Mouse (Mus musculus) spleen, adult 18-20 months (tissue): ENCODE measurements around the gene Wnt5b.

Source experiments
- DNase-seq, 2 experiments: peaks; one replicate each; pipeline ENCODE4 v3.0.0; 2022; ENCODE audit warnings: mixed read lengths in 2 of 2

Wnt5b gene

DNA sequence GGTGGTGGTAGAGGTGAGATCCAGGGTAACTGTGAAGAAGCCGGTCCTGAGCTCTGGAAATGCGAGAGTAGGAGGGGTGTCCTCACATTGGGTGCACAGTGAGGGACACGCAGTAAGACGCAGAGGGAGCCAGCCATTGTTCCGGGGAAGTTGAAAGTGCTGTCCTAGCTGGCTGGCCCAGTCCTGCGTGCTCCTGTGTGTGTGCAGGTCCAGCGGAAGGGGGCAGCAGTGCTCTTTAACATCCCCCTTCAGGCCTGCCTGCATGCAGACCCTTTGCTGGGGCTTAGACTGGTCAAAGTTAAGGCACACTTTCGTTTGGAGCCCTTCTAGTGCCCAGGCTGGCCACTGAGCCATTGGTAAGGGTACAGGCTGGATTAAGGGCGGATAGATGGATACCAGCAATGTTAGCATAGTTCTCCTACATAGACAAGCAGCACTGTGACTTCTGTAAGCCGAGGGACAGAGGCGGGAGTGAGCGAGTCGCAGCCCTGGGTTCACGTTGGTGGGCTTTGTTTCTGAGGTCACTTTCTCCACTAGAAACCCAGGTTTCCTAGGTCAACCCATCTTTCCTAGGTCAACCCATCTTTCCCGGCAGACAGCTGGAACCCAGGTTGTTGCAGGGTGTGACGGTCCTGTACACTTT is 61.1 kb downstream of the Wnt5b start:
- peak in 1 of 2 experiments; percentile 13 for DNase-seq

DNA sequence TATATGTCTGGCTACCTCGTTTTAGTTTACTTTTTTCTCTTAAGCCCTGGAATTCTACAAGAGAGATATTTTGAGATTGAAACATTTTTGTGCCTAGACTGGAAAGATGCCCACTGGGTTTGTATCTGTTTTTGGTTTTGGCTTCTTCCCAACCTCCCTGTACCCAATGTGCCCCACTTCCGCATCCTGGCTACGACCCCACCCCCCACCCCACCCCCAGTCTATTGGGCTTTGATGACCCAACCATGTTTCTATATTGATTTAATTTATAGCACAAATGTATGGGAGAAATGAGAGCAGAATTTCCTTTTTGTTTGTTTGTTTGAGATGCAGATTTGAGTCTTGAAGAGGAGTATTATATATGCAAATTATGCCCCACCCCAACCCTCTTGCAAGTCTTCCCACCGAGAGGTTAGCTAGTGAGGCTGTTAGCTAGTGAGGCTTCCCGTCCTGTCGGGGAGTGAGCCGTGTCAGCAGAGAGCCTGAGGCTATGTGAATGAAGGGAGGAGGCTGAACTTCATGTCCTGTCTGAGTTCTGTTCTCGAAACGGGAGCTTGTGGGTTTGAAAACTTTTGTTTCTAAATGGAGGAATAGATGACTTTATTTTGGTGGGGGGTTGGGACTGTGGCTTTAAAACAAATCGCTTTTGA is 62.3 kb downstream of the Wnt5b start:
- peak; percentile 16 to 33 for DNase-seq

DNA sequence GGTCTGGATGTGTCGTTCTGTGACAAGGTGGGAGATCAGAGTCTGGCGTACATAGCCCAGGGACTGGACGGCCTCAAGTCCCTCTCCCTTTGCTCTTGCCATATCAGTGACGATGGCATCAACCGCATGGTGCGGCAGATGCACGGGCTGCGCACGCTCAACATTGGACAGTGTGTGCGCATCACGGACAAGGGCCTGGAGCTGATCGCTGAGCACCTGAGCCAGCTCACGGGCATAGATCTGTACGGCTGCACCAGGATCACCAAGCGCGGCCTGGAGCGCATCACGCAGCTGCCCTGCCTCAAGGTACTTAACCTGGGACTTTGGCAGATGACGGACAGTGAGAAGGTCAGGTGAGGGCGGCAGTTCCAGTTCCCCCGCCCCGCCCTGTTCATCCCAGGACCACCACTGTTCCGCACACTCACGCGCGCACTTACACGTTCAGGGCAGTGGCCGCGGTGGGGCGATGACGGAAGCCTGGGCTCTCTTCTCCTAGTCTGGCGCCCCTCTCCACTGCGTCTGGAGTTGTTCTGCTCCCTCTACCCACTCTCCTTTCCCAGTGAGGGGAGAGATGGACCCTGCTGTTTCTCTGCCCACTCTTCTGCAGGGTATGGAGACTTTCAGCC is 63.3 kb downstream of the Wnt5b start:
- DNase-seq, result peak; percentile 20 to 30

DNA sequence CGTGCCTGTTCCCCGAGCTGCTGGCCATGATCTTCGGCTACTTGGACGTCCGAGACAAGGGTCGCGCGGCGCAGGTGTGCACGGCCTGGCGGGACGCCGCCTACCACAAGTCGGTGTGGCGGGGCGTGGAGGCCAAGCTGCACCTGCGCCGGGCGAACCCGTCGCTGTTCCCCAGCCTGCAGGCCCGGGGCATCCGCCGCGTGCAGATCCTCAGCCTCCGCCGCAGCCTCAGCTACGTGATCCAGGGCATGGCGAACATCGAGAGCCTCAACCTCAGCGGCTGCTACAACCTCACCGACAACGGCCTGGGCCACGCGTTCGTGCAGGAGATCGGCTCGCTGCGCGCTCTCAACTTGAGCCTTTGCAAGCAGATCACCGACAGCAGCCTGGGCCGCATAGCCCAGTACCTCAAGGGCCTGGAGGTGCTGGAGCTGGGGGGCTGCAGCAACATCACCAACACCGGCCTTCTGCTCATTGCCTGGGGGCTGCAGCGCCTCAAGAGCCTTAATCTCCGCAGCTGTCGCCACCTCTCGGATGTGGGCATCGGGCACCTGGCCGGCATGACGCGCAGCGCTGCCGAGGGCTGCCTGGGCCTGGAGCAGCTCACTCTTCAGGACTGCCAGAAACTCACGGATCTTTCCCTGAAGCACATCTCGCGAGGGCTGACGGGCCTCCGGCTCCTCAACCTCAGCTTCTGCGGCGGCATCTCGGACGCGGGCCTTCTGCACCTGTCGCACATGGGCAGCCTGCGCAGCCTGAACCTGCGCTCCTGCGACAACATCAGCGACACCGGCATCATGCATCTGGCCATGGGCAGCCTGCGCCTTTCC is 64.1 kb downstream of the Wnt5b start:
- peak; percentile 66 to 70 for DNase-seq

DNA sequence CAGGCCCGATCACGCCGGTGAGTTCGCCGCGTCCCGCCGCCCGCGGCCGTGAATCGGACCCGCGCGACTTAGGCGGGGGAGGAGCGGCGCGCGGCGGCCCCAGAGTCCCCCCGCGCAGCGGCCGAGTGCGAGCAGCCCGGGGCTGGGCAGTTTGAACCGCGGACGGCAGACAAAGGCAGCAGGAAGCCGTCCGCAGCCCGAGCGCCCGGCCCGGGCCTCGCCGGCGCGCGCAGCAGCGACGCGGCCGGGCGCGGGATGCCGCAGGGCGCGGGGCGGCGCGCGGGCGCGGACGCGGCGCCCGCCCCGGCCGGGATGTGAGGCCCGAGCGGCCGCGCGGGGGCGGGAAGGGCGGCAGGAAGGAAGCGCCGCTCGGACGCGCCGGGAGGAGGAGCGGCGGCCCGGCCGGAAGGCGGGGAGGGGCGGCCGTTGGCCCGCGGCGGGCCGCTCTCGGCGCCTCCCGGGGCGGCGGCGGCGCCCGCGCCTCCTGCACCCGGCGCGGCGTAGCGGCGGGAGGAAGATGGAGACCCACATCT is 64.7 kb downstream of the Wnt5b start, which contains the start of gene Fbxl14:
TSS of gene Fbxl14 (plus strand) at position 326 of the 533 bp plus-strand sequence.
- DNase-seq, result peak in 1 of 2 experiments; percentile 65

DNA sequence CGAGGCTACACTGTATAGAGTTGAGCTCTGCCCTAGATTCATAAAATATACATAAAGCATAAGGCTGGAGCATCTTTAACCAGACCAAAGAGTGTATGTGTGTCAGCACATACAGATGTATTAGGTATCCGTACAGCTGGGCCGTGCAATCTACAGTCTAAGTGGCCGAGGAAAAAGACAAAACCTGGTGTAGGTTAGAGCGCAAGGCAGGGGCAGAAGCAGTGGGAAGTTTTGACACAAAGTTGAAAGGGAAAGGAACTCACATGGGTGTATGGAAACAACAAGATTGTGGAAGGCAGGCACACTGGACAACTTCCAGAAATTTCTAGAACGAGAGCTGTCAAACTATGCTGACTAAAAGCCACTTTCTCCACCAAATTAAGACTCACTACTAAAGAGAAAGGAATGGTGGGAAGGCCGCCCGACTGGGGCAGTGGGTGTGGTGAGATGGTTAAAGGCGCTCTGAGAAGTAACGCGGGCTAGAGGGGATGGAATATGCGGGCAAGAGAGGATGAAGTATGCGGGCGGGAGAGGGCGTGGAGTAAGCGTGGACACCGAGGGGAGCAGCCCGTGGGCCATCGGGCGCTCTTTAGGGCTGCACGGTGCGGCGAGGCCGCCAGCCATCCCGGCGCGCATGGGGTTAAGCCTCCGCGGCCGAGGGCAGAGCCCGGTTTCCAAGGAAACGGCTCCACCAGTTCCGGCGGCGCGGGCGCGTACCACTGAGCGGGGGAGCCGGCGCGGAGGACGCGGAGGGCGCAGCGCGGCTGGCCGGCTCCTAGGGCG is 65.4 kb downstream of the Wnt5b start:
- DNase-seq, result peak; percentile 74 to 81

DNA sequence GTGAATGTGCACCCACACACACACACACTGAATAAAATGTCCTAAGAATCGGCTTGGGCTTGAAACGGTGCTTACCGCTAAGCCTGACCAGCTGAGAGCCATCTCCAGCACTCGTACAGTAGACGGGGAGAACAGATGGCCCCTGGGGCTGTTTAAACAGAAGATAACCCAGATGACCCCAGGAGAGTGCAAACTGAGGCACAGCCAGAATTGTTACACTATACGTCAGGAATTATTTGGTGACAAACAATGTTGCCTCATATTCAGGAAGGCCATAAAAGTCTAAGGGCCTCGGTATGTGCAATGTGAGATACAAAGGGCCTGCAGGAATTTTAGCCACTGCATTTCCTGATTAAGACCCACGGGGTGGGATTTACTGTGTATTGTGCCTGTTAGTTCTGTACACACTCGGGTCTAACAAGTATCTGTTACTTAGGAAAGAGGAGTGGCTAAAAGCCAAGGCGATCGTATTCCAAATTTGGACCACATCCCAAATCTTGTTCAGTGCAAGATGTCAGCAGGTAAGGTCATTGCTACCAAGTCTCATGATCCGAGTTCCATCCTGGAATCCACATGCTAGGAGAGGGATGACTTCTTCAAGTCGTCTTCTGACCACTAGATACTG is 66.3 kb downstream of the Wnt5b start:
- DNase-seq, result no peak

DNA sequence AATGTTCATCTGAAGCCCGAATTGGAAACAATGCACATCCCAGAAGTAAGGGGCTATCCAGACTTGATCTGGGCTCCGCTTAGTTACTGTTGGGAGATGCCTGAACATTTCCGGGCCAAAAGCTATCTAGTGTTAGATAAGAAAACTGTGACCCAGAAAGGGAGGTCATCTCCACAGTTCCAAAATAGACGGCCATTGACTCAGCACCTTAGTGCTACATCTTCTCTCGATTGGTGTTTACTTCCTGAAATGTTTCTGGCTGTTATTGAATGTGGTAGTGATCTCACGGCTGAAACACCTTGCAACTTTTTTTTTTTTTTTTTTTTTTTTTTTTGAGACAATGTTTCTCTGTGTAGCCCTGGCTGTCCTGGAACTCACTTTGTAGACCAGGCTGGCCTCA is 68.2 kb downstream of the Wnt5b start:
- no peak for DNase-seq

DNA sequence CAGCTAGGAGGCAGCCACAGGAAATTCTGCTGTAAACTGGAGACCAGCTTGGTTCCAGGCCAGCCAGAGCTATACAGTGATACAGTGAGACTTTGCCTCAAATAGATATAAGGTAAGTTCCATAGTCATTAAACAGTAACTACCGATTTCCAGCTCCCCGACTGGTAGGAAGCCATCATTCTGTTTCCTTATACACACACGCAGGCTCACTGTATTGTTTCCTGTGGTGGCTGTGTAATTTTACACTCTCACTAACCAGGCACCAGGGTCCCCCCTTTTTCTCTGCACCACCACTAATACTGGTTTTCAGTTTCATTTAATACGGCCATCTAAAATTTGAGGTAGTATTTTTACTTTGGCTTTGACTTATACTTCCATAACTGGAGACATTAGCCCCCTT is 70.2 kb downstream of the Wnt5b start:
- DNase-seq, result no peak

DNA sequence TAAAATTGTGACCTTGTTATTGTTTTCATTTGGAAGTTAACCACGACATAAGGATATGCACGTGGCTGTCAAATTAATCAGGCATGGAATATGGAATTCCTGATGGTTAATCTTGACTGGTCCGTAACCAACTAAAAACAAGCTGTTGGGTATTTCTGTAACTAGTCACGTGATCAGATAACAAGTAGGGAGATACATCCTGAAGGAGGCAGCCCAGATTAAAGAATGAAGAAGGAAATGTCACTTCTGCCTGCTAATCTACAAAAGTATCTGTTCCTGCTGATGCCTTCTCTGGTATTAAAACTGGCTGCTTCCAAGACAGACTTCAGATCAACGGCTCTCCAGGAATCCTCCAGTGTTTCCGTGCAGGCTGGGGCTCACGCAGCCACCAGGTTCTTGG is 70.7 kb downstream of the Wnt5b start:
- no peak for DNase-seq

DNA sequence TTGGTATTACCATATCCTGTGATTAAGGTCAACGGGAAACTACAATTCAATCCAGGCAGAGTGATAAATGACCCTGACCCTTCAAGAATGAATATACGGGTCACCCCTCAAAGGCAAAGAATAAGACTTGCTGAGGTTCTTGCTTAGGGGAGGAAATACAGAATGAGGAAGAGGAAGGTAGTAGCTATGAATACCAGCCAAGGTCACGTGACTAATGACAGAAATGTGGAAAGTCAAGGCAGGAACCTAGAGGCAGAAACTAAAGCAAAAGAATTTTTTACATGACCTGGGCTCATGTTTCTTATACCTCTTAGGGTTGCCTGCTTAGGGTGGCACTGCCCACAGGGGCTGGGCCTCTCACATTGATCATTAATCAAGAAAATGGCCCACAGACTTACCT is 71.4 kb downstream of the Wnt5b start:
- DNase-seq, result no peak

DNA sequence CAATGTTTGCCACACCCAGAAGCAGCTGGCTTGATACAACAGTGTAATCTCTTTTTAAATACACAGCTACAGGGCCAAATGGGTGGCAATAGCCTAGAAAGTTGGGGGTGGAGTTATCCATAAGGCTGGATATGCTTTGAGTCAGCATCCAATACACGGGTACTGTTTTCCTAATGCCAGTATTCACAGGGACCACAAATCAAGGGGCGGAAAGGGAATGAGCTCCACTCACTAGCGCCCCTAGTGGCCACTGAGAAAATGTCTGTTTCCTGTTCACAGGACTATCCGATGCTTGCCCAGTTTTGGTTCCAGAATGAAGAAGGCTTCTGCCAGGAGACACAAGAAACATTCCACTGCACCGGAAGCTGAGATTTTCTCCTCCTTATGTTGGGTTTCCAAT is 72.0 kb downstream of the Wnt5b start:
- DNase-seq, result peak in 1 of 2 experiments; percentile 62

DNA sequence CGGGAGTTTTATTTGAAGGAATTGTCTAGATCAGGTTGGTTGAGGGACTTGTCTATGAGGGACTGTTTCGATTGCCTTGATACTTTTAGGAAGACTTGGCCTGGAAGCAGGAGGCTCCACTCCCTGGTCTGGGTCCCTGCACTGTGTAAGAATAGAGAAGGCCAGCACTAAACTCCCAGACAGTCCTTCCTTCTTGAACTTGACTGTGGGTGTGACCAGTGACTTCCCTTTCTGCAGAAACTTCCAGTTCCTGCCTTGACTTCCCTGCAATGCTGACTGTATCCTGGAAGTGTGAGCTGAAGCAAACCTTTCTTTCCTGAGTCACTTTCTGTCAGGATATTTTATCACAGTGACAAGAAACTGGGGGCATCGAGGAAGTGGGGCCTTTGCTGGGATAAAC is 73.4 kb downstream of the Wnt5b start:
- no peak for DNase-seq

DNA sequence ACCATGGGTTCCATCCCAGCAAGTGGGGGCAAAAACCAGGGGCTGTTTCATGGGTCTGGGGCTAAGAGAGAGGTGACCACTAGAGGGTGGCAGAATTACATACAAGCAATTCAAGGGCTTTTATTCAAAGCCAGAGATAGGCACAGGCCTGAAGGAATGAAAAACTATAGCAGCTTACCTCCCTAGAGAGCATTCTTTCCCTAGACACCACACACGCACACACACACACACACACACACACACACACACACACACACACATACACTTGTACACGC is 76.4 kb downstream of the Wnt5b start:
- no peak for DNase-seq

DNA sequence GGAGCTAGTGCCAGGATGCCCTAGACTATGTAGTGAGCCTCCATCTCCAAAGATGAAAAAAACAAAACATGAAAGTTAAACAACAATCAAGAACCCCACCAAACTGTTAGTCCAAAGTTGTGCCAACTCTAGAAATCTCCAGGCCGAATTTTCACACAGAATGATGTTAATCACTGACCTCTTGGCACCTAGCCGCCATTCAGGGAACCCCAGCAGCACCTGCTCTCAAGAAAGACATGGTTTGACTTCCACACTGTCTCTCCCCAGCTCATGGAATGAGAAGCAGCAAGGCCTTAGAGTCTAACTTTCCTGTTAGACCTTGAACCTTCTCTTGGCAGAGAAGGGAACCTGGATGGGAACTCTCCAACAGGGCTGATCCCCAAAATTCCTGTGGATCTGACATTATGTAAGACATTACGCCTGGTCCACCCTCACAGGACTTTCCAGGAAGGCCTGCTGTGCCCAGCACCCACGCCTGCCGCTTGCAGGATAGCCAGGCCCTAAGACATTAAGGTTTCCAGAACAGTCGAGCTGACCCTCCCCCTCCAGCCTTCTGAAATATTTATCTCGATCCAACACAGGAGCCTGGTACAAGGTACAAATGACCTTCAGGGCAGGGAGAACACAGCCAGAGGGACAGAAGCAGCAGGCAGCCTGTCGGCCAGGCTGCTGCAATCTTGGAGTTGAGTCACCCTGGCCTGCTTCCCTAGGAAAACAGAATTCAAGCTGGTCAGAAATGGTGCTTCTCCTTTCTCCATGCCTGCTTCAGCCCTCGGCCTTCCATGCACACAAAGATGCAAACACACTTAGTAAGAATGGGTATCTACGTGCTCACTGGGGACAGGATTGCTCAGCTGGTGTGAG is 77.0 kb downstream of the Wnt5b start:
- DNase-seq, result no peak

DNA sequence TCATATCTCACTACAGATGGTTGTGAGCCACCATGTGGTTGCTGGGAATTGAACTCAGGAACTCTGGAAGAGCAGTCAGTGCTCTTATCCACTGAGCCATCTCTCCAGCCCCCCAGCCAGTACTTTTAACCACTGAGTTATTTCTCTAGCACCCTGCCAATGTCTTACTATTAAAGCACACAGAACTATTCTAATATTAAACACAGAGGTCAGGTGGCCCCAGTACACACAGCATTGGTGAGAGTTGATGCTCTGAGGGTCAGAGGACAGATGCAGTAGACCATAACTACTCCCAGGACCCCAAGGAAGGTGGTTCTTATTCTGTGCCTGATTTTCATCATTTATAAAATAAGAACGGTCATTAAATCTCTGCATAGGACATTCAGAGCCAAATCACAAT is 78.0 kb downstream of the Wnt5b start:
- no peak for DNase-seq

DNA sequence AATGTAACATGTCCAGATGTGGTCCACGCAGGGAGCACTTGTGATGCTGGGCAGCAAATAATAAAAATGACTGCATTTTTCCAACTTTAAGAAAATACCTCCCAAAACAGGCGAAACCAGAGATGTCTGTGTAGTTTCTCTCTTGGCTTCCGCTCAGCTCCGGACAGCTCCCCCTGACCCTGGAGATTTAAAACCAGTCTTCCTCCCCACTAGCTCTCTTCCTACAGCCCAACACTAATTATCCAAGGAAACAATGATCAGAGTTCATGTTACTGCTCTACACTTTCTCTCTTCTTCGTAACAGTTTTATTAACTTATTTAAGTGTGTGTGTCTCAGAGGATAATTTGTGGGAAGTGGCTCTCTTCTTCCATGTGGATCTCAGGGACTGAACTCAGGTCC is 83.8 kb downstream of the Wnt5b start:
- no peak for DNase-seq

DNA sequence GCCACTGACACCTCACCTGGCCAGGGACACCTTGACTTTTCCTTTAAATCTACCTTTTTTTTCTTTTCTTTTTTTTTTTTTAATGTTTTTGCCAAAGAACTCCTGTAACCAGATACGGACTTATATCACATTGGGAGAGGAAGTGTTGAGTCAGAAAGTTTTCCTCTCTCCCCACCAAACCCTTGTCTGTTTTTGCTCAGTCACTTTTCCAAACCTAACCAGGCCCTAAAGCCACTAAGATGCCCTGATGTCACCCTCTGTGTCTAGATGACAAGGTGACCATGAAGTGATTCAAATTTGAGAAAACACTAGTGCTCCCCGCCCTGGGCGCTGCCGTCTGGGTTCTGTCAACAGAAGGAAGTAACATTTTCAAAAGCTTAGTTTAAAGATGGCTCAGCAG is 85.1 kb downstream of the Wnt5b start:
- DNase-seq, result no peak

DNA sequence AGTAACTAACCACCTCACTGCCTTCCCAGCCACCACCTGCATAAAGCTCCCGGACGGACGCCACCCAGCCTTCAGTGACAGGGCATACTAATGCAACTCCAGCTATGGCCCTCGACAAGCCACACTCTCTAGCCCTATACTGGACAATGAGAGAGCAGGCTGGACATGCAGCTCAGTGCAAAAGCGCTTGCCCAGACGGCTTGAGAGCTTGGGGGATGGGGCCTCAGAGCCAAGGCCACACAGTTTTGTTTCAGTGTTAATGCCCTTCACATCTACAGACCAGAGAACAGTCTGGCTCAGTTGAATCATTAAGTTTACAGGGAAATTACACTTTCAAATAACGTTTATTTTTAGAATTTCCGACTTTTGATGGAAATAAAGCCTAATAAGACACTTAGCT is 86.0 kb downstream of the Wnt5b start:
- DNase-seq, result no peak

DNA sequence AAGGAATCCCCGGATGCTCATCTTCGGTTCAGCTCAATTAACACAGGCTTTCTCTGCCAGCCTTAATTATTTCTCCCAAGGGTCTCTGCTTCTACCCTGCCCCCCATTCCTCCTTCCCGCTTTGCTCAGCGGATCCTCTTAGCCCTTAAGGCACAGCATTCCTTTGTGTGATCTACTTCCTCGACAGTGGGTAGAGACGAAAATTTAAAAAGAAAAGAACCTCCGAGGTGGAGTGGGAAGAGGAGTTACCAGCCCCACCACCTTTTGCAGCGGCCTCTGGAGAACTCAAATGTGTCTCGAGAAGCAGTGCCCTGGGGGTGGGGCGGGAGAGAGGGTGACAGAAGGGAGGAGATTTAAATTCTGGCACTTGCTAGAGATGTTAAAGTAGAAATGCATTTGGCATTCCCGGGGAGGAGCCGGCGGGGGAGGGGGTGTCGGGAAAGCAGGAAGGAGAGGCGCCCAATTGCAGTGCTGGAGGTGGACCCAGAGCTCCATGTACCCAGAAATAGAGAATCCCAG is 92.1 kb downstream of the Wnt5b start:
- DNase-seq, result no peak
